Mouse (Mus musculus) limb, embryonic 15.5 days (tissue): ENCODE data around the gene Txn2. TPM values are rescaled to one million over a fixed set of nuclear protein-coding genes. Genes with fewer than 3 reads are reported as not detected.
A peak's percentile ranks its signal among the peaks of the same experiment; 100 is the strongest.

ENCODE experiments used
- ATAC-seq: fragments of 200-750 bp; cut with Nextera tagmentation; 2 replicates; pipeline ENCODE4 v1.8.0; 2017; ENCODE audit warnings: low read depth, moderate TSS enrichment; ENCODE audit not compliant: insufficient number of reproducible peaks, low FRiP score, low TSS enrichment
- H3K27ac ChIP-seq: fragments of 300-500 bp; sonication (generic); 2 replicates; pipeline ENCODE4 v1.5.1; 2015; ENCODE audit warnings: moderate library complexity, mild to moderate bottlenecking, inconsistent platforms
- H3K27me3 ChIP-seq: fragments of 300-500 bp; sonication (generic); 2 replicates; pipeline ENCODE4 v1.6.1; 2015; ENCODE audit warnings: inconsistent platforms
- H3K36me3 ChIP-seq: fragments of 300-500 bp; sonication (generic); 2 replicates; pipeline ENCODE4 v1.6.1; 2015; ENCODE audit warnings: inconsistent platforms
- H3K4me1 ChIP-seq: fragments of 300-500 bp; sonication (generic); 2 replicates; pipeline ENCODE4 v1.6.1; 2015; ENCODE audit warnings: inconsistent platforms
- H3K4me2 ChIP-seq: fragments of 300-500 bp; sonication (generic); 2 replicates; pipeline ENCODE4 v1.6.1; 2015; ENCODE audit warnings: mild to moderate bottlenecking, inconsistent platforms
- H3K4me3 ChIP-seq: fragments of 300-500 bp; sonication (generic); 2 replicates; pipeline ENCODE4 v1.5.1; 2015; ENCODE audit warnings: mild to moderate bottlenecking, inconsistent platforms
- H3K9ac ChIP-seq: fragments of 300-500 bp; sonication (generic); 2 replicates; pipeline ENCODE4 v1.6.1; 2015; ENCODE audit warnings: inconsistent platforms
- H3K9me3 ChIP-seq: fragments of 300-500 bp; sonication (generic); 2 replicates; pipeline ENCODE4 v1.6.1; 2016; ENCODE audit warnings: inconsistent platforms
- WGBS: fragments of 180-500 bp; shearing (Covaris S2); methylation state at CpG from one replicate; pipeline ENCODE4 v1.1.7; 2015; 5-methylcytosine and 5-hydroxymethylcytosine counted together
- polyA plus RNA-seq: library from polyadenylated mRNA; unstranded; fragments of >200 nt; fragmentation: Nextera tagmentation; extraction: Ambion mirVana; gene quantifications from 2 replicates; pipeline ENCODE4 v1.2.1, GENCODE M21; 2015

The Txn2 gene
- polyA plus RNA-seq, 1 experiment from 2014 or later, result 231 TPM

DNA sequence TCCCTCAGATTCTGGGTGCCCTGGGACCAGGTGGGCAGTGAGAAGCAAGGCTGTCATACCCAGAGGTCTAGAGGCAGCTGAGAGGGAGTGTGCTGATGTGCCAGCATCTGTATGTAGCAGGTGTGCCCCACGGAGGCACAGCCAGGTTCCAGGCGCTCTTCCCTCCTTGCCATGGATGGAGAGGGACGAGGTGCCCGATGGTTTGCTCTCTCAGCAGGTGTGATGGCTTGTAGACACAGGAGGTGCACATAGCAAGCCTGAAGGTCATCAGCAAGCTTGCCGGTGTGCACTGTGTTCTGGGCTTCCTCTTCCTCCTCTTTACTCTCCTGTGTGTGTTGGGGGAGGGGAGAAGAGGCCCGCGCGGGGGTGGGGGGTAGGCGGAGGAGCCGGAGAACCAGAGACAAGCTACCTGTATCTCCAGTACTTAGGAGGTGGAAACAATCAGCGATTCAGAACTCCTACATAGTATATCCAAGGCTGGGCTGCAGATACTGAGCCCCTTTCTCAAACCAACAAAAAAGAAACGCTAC, 24.4 kb downstream of the Txn2 start:
- H3K9me3 ChIP-seq, result no peaks in the 10 kb centered on the region
- no peak overlapping the region for H3K4me3 ChIP-seq
- H3K27ac ChIP-seq, result no peak overlapping the region
- no peaks in the 10 kb centered on the region for H3K36me3 ChIP-seq
- ATAC-seq, result no peak
- H3K27me3 ChIP-seq, result no peaks in the 10 kb centered on the region
- peaks cover 40% of the 10 kb centered on the region for H3K4me1 ChIP-seq
- WGBS, result 34% methylated on average over 12 of the region's 12 CpGs
- 0 out of 2 replicates have a peak overlapping the region, but pooled peaks have one; percentile 67 for H3K4me2 ChIP-seq
- H3K9ac ChIP-seq, result no peak overlapping the region

DNA sequence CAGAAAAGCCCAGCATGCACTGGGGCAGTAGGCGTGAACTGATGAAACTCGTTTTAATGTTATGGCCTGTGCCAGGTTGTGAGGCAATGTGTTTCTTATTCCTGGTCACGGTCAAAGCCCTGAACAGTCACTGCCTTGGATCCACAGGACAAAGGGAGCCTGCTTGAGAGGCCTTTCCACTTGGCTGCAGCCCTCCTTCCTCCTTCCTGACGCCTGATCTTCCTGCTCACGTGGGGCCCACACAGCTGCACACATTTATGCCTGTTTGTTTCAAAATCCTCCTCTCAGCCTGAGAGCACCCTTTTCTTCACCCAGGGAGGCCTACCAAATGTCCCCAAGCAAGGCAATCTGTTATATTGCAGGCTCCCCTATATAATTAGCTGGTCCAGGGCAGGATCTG, 25.6 kb downstream of the Txn2 start:
- Histone ChIP-seq H3K9me3 (no peaks in the 10 kb centered on the region), H3K4me2 (no peak overlapping the region), H3K27me3 (no peaks in the 10 kb centered on the region), H3K4me3 (no peak overlapping the region), H3K9ac (no peak overlapping the region), H3K27ac (no peak overlapping the region), H3K36me3 (no peaks in the 10 kb centered on the region), H3K4me1 (peaks cover 40% of the 10 kb centered on the region)
- WGBS, result 31% methylated on average over 5 of the region's 5 CpGs
- no peak for ATAC-seq

DNA sequence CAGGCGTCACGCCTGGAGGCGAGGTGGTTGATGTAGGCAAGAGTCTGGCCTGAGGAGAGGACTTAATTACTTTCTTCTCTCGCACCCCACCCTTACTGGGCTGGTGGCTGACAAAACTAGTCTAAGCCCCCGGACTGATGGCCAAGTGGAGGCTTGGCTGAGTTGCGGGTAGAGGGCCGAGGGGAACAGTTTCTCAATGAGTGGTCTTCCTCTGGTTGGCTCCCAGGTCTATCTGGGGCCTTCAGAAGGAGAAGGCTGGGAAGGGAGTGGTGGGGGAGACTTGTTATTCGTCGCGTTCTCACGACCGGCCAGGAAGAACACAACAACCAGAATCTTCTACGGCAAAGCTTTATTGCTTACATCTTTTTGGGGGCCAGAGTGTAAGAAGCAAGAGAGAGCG, 33.9 kb downstream of the Txn2 start:
- WGBS, result 70% methylated on average over 13 of the region's 14 CpGs
- Histone ChIP-seq H3K9me3 (no peaks in the 10 kb centered on the region), H3K27me3 (no peaks in the 10 kb centered on the region), H3K4me2 (no peak overlapping the region), H3K27ac (no peak overlapping the region), H3K4me1 (peaks cover 4% of the 10 kb centered on the region; the same call in 1 of the 2 replicates), H3K4me3 (no peak overlapping the region), H3K36me3 (no peaks in the 10 kb centered on the region), H3K9ac (no peak overlapping the region)
- no peak for ATAC-seq

DNA sequence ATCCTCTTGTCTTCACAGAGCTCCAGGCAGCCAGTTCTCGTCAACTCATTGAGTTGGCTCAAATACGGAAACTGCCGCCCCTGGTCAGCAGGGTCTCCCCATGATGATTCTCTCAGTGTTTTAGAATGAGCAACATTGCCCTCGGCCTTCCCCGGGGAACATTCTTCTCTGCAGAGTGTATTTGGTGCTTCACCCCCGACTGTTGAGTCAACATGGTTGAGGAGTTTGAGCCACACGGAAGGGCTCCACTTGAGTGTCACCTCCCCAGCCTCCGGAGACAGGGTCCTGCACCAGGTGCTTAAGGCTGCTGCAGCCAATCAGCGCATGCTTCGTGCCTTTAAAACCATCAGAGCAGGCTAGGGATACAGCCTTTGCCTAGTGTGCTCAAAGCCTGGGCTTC, 35.5 kb downstream of the Txn2 start:
- 77% methylated on average over 10 of the region's 10 CpGs for WGBS
- H3K27ac ChIP-seq, result no peak overlapping the region

DNA sequence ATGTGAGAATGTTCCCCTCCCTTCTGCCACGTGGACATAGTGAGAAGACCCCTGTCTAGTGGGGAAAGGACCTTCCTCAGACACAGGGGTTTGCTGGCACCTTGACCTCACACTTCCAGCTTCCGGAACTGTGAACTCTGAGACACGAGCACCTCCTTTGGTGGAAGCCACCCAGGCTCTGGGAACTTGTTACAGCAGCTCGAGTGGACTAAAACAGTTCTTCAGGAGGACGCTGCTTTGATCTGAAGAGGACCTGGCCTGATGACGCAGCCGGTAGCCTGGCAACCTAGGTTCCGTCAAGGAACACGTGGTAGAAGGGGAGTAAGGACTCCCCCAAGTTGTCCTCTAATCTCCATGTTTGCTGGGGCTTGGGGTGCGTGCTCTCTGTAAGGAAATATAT, 36.4 kb downstream of the Txn2 start:
- WGBS, result 84% methylated on average over 10 of the region's 10 CpGs
- H3K9ac ChIP-seq, result no peak overlapping the region
- H3K9me3 ChIP-seq, result no peaks in the 10 kb centered on the region
- H3K4me2 ChIP-seq, result no peak overlapping the region
- H3K4me3 ChIP-seq, result no peak overlapping the region
- no peak overlapping the region for H3K27ac ChIP-seq
- H3K36me3 ChIP-seq, result no peaks in the 10 kb centered on the region
- H3K4me1 ChIP-seq, result peaks cover 4% of the 10 kb centered on the region; the same call in 1 of the 2 replicates
- H3K27me3 ChIP-seq, result no peaks in the 10 kb centered on the region
- ATAC-seq, result no peak

More for the DNA sequence above, 35.5 kb downstream of the Txn2 start:
- no peak for ATAC-seq
- H3K9ac ChIP-seq, result no peak overlapping the region
- H3K4me1 ChIP-seq, result peaks cover 4% of the 10 kb centered on the region; the same call in 1 of the 2 replicates
- H3K9me3 ChIP-seq, result no peaks in the 10 kb centered on the region
- H3K4me2 ChIP-seq, result no peak overlapping the region
- H3K27me3 ChIP-seq, result no peaks in the 10 kb centered on the region
- H3K36me3 ChIP-seq, result no peaks in the 10 kb centered on the region
- H3K4me3 ChIP-seq, result no peak overlapping the region

DNA sequence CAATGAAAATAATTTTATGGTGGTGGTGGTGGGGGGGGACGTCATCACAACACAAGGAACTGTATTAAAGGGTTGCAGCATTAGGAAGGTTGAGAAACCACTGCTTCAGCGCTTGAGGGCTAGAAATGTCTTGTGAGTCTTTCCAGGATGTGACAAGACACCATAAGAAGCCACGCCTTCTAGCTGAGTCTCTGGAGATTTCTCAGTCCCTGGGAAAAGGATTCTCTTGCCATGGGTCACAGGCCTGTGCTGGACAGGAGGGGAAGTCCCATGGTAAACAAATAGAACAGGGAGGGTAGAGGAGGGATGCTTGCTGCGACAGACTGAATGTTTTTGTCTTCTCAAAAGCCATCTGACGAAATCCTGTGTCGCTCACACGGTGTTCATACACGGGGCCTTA, 37.0 kb downstream of the Txn2 start:
- 83% methylated on average over 8 of the region's 8 CpGs for WGBS
- Histone ChIP-seq H3K4me2 (no peak overlapping the region), H3K27me3 (no peaks in the 10 kb centered on the region), H3K9me3 (no peaks in the 10 kb centered on the region), H3K4me1 (peaks cover 4% of the 10 kb centered on the region; the same call in 1 of the 2 replicates), H3K4me3 (no peak overlapping the region), H3K9ac (no peak overlapping the region), H3K36me3 (no peaks in the 10 kb centered on the region), H3K27ac (no peak overlapping the region)
- ATAC-seq, result no peak

DNA sequence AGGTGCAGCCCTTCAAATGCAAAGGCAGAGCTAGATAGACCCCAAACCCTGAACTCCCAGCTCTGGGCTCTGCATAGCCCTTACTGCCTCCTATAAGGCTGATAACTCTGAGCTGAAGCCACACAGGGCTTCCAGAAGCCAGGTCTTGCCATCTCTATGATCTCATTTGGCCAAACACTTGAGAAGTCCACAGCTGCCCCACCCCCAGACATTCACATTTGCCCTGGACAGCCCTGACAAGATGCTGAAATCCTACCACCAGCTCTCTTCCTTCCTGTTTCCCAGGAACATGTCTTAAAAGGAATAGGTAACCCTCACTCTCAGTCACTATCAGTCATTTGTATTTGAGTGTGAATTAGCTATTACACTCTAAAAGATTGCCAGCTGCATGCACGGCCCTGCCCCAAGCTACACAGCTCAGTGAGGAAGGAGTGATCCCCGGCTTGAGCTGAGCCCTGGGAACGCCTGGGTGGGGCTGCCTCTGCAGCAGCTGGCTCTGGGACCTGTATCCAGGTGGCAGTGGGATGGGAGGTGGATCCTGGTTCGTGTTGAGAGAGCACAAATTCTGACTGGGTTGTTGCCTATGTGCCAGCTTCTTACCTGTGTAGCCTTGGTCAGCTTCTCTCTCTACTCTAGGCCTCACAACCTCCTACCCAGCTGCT, 38.9 kb downstream of the Txn2 start:
- Histone ChIP-seq H3K27me3 (no peaks in the 10 kb centered on the region), H3K27ac (no peak overlapping the region), H3K9me3 (no peaks in the 10 kb centered on the region), H3K9ac (no peak overlapping the region), H3K4me1 (peaks cover 6% of the 10 kb centered on the region; the same call in 1 of the 2 replicates), H3K36me3 (no peaks in the 10 kb centered on the region), H3K4me3 (no peak overlapping the region), H3K4me2 (no peak overlapping the region)
- no peak for ATAC-seq
- 20% methylated on average over 4 of the region's 4 CpGs for WGBS

DNA sequence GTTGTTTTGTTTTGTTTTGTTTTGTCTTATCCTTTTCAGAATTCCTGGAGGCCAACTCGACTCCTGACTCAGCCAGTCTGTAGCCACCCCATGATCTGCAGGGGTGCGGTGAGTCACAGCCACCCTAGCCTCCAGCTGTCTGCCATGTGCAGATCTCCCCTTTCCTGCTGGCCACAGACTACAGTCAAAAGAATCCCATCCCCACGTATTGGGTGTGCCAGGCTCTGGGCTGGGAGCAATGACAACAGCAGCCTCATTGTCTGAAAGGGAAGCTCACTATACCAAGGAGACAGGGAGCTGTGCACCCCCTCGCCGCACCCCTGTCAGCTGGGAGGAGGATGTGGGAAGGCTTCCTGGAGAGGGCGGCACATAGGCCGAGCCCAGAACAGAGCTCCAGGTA, 40.5 kb downstream of the Txn2 start:
- WGBS, result 67% methylated on average over 7 of the region's 7 CpGs
- Histone ChIP-seq H3K27ac (no peak overlapping the region), H3K36me3 (no peaks in the 10 kb centered on the region), H3K27me3 (no peaks in the 10 kb centered on the region), H3K4me3 (no peak overlapping the region), H3K9ac (no peak overlapping the region), H3K9me3 (no peaks in the 10 kb centered on the region), H3K4me2 (no peak overlapping the region), H3K4me1 (peaks cover 10% of the 10 kb centered on the region)
- ATAC-seq, result no peak

DNA sequence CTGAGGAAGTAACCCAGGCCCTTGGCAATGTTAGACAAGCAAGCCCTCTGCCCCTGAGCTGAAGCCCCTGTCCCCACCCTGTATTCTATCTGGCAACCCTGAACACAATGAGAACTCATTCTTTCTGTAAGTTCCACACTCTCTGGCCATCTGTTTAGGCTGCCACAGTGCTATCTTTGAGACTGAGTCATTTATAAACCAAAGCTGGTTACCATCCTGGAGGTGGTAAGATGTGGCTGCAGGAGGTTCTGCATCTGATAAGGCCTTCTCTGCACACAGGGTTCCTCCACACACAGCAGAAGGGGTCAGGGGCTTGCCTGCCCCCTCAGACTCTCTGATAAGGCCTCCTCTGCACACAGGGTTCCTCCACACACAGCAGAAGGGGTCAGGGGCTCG, 41.7 kb downstream of the Txn2 start:
- Histone ChIP-seq H3K9me3 (no peaks in the 10 kb centered on the region), H3K9ac (no peak overlapping the region), H3K27ac (no peak overlapping the region), H3K36me3 (no peaks in the 10 kb centered on the region), H3K4me2 (no peak overlapping the region), H3K27me3 (no peaks in the 10 kb centered on the region), H3K4me3 (no peak overlapping the region), H3K4me1 (peaks cover 20% of the 10 kb centered on the region)
- 67% methylated on average over 1 of the region's 1 CpGs for WGBS
- ATAC-seq, result no peak

DNA sequence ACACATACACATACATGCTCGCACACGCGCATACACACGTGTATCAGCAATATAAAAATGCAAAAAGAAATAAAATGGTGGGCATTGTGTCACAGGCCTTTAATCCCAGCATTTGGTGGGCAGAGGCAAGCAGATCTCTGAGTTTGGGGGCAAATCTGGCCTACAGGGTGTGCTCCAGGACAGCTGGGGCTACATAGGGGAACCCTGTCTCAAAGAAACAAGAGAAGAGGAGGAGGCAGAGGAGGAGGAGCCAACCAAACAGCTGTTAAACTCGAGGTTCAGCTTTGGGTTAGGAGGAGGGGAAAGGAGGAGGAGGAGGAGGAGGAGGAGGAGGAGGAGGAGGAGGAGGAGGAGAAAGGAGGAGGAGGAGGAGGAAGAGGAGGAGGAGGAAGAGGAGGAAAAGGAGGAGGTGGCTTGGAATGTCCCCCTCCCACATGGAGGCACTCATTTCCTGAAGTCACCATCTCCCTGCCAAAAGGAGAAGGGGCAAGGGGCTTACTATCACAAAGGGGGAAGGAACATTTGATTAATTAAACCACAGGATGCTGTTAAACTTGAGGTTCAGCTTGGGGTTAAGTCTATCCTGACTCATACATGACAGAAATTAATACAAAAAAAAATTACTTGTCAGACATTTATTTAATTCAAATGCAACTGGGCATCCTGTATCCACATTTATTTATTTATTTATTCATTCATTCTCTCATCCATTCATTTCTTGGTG, 42.3 kb downstream of the Txn2 start:
- H3K27ac ChIP-seq, result no peak overlapping the region

DNA sequence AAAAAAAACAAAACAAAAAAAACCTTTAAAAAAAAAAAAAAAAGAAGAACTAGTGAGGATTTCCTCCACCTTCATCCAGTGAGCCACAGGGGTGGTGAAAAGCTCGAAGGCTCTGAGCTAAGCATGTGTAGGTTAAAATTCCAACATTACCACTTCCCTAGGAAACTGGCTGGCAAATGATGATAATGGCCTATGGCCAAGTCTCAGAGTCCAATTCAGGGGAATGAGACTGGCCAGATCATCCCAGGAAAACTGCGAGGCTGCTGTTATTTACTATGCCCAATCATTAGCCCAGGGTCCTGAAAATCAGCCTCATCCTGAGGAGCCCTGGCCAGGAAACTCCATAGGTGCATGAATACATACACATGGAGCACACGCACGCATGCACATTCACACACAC, 42.9 kb downstream of the Txn2 start:
- no peaks in the 10 kb centered on the region for H3K36me3 ChIP-seq
- no peaks in the 10 kb centered on the region for H3K9me3 ChIP-seq
- peaks cover 25% of the 10 kb centered on the region for H3K4me1 ChIP-seq
- H3K4me2 ChIP-seq, result no peak overlapping the region
- H3K4me3 ChIP-seq, result no peak overlapping the region
- WGBS, result 74% methylated on average over 4 of the region's 4 CpGs
- H3K27me3 ChIP-seq, result no peaks in the 10 kb centered on the region
- H3K9ac ChIP-seq, result no peak overlapping the region
- no peak for ATAC-seq
- no peak overlapping the region for H3K27ac ChIP-seq

More for the DNA sequence above, 42.3 kb downstream of the Txn2 start:
- no peak overlapping the region for H3K9ac ChIP-seq
- no peaks in the 10 kb centered on the region for H3K36me3 ChIP-seq
- no peaks in the 10 kb centered on the region for H3K9me3 ChIP-seq
- peaks cover 25% of the 10 kb centered on the region for H3K4me1 ChIP-seq
- WGBS, result 94% methylated on average over 4 of the region's 5 CpGs
- no peak for ATAC-seq
- H3K27me3 ChIP-seq, result no peaks in the 10 kb centered on the region
- no peak overlapping the region for H3K4me2 ChIP-seq
- no peak overlapping the region for H3K4me3 ChIP-seq

DNA sequence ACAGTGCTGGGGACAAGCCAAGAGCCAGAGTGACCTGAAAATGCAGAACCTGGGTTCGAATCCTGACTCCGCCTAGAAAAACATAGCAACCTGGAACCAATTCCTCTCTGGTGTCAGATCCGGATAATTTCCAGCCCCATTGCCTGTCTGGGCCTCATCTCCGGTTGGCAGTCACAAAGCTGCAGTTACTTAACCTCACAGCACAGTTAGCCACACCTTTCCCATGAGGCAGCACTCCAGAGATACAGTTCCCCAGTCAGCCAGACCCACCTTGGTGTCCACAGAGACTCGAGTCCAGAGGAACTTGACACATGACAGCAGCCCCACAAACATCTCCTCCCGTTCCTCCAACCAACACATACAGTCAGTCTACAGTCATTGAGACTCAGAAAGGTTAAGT, 43.6 kb downstream of the Txn2 start:
- WGBS, result 80% methylated on average over 6 of the region's 6 CpGs
- no peak overlapping the region for H3K4me3 ChIP-seq
- no peaks in the 10 kb centered on the region for H3K36me3 ChIP-seq
- H3K9ac ChIP-seq, result no peak overlapping the region
- H3K4me2 ChIP-seq, result no peak overlapping the region
- no peak overlapping the region for H3K27ac ChIP-seq
- H3K9me3 ChIP-seq, result no peaks in the 10 kb centered on the region
- no peak for ATAC-seq
- H3K27me3 ChIP-seq, result no peaks in the 10 kb centered on the region
- H3K4me1 ChIP-seq, result peaks cover 25% of the 10 kb centered on the region
